Mouse (Mus musculus): Measurements from ENCODE around the gene Exoc3l4. TPM values are rescaled to one million over a fixed set of nuclear protein-coding genes. Genes with fewer than 3 reads are reported as not detected.

Gene Exoc3l4
- total RNA-seq, 1 experiment = 5.6 TPM

- H3K27ac ChIP-seq (ENCODE audit: insufficient read depth, low read depth, low read length, poor library complexity, severe bottlenecking) = peak within 1 kb of the TSS; percentile 82
- H3K36me3 ChIP-seq (ENCODE audit: control insufficient read depth, insufficient read depth, low read length, poor library complexity, severe bottlenecking) = no peaks in the 10 kb centered on the region
- peak within 1 kb of the TSS; percentile 97 for H3K9ac ChIP-seq (ENCODE audit: insufficient read depth, low read depth, low read length, poor library complexity, severe bottlenecking)
- H3K9me3 ChIP-seq (ENCODE audit: control insufficient read depth, insufficient read depth, low read depth, low read length) = no peaks in the 10 kb centered on the region
- peak; percentile 71 for DNase-seq (ENCODE audit: low read depth, low spot score)
- peak within 1 kb of the TSS; percentile 82 to 98 for H3K4me3 ChIP-seq (ENCODE audit: insufficient read depth in 1 of 2, low read depth in 1 of 2, low read length in 2 of 2, poor library complexity in 1 of 2, severe bottlenecking in 1 of 2)
- H3K4me1 ChIP-seq (ENCODE audit: control insufficient read depth in 2 of 2, insufficient read depth in 2 of 2, low read length in 2 of 2, poor library complexity in 1 of 2) = peaks cover 5 to 6% of the 10 kb centered on the region in 2 experiments
- TF ChIP-seq CHD2 (IDR thresholded peaks at IDR 0.05; ENCODE audit: low read depth, low read length) = no peak
- TF ChIP-seq HCFC1 (IDR thresholded peaks at IDR 0.05; ENCODE audit: borderline replicate concordance, insufficient read depth, low read length) = peak; percentile 76
- in situ Hi-C loops (cut with MboI; ENCODE audit: low sequenced_read_pairs in 2 of 2, unreplicated experiment in 2 of 2) = no loop called here
These were observed 39.3 kb upstream of the Exoc3l4 start, which contains the start of gene Cdc42bpb for GRCm38 (mm10) chr12:111377376-111377973. Cdc42bpb (minus strand) TSS chr12:111377718.

GRCm38 (mm10) chr12:111377986-111378490 is 38.8 kb upstream of the Exoc3l4 start:
- Histone ChIP-seq H3K27ac (ENCODE audit: insufficient read depth, low read depth, low read length, poor library complexity, severe bottlenecking) (peak overlapping the region; percentile 82), H3K4me3 (ENCODE audit: insufficient read depth in 1 of 2, low read depth in 1 of 2, low read length in 2 of 2, poor library complexity in 1 of 2, severe bottlenecking in 1 of 2) (peak overlapping the region; percentile 82 to 98), H3K9me3 (ENCODE audit: control insufficient read depth, insufficient read depth, low read depth, low read length) (no peaks in the 10 kb centered on the region), H3K9ac (ENCODE audit: insufficient read depth, low read depth, low read length, poor library complexity, severe bottlenecking) (peak overlapping the region; percentile 97), H3K36me3 (ENCODE audit: control insufficient read depth, insufficient read depth, low read length, poor library complexity, severe bottlenecking) (no peaks in the 10 kb centered on the region), H3K4me1 (ENCODE audit: control insufficient read depth in 2 of 2, insufficient read depth in 2 of 2, low read length in 2 of 2, poor library complexity in 1 of 2) (peaks cover 5 to 6% of the 10 kb centered on the region in 2 experiments)
- DNase-seq (ENCODE audit: low read depth, low spot score) = no peak
- in situ Hi-C loops (cut with MboI; ENCODE audit: low sequenced_read_pairs in 2 of 2, unreplicated experiment in 2 of 2) = no loop called here
- TF ChIP-seq MAFK (IDR thresholded peaks at IDR 0.05; ENCODE audit: insufficient read depth, low read depth, low read length) = no peak
- 0 out of 2 replicates have a peak, but pooled peaks have one; percentile 0 for TF ChIP-seq HCFC1 (IDR thresholded peaks at IDR 0.05; ENCODE audit: borderline replicate concordance, insufficient read depth, low read length)
- TF ChIP-seq CHD2 (IDR thresholded peaks at IDR 0.05; ENCODE audit: low read depth, low read length) = no peak
- TF ChIP-seq ZC3H11A (IDR thresholded peaks at IDR 0.05; ENCODE audit: borderline replicate concordance, low read depth, low read length) = no peak
- no peak for TF ChIP-seq ZNF384 (IDR thresholded peaks at IDR 0.05; ENCODE audit: low read depth, low read length)

- no peak overlapping the region; the same call in 1 of the 2 replicates for H3K9ac ChIP-seq (ENCODE audit: insufficient read depth, low read depth, low read length, poor library complexity, severe bottlenecking)
- in situ Hi-C loops (cut with MboI; ENCODE audit: low sequenced_read_pairs in 2 of 2, unreplicated experiment in 2 of 2) = no loop called here
- no peak for DNase-seq (ENCODE audit: low read depth, low spot score)
- H3K9me3 ChIP-seq (ENCODE audit: control insufficient read depth, insufficient read depth, low read depth, low read length) = no peaks in the 10 kb centered on the region
- no peak for TF ChIP-seq MAFK (IDR thresholded peaks at IDR 0.05; ENCODE audit: insufficient read depth, low read depth, low read length)
- TF ChIP-seq HCFC1 (IDR thresholded peaks at IDR 0.05; ENCODE audit: borderline replicate concordance, insufficient read depth, low read length) = no peak
- TF ChIP-seq ZC3H11A (IDR thresholded peaks at IDR 0.05; ENCODE audit: borderline replicate concordance, low read depth, low read length) = no peak
- TF ChIP-seq ZNF384 (IDR thresholded peaks at IDR 0.05; ENCODE audit: low read depth, low read length) = no peak
- TF ChIP-seq CHD2 (IDR thresholded peaks at IDR 0.05; ENCODE audit: low read depth, low read length) = no peak
- H3K4me1 ChIP-seq (ENCODE audit: control insufficient read depth in 2 of 2, insufficient read depth in 2 of 2, low read length in 2 of 2, poor library complexity in 1 of 2) = peaks cover 5 to 6% of the 10 kb centered on the region in 2 experiments
- H3K27ac ChIP-seq (ENCODE audit: insufficient read depth, low read depth, low read length, poor library complexity, severe bottlenecking) = no peak overlapping the region
- H3K36me3 ChIP-seq (ENCODE audit: control insufficient read depth, insufficient read depth, low read length, poor library complexity, severe bottlenecking) = no peaks in the 10 kb centered on the region
- H3K4me3 ChIP-seq (ENCODE audit: insufficient read depth in 1 of 2, low read depth in 1 of 2, low read length in 2 of 2, poor library complexity in 1 of 2, severe bottlenecking in 1 of 2) = peak overlapping the region in 1 of 2 experiments; percentile 98; a peak in 2 of 4 replicates
These were observed 38.0 kb upstream of the Exoc3l4 start for GRCm38 (mm10) chr12:111378812-111379211.

- TF ChIP-seq CHD2 (IDR thresholded peaks at IDR 0.05; ENCODE audit: low read depth, low read length) = no peak
- no peak for TF ChIP-seq HCFC1 (IDR thresholded peaks at IDR 0.05; ENCODE audit: borderline replicate concordance, insufficient read depth, low read length)
- no peak for TF ChIP-seq ZC3H11A (IDR thresholded peaks at IDR 0.05; ENCODE audit: borderline replicate concordance, low read depth, low read length)
- no peak for TF ChIP-seq ZNF384 (IDR thresholded peaks at IDR 0.05; ENCODE audit: low read depth, low read length)
- no peak for TF ChIP-seq MAFK (IDR thresholded peaks at IDR 0.05; ENCODE audit: insufficient read depth, low read depth, low read length)
These were observed 30.8 kb upstream of the Exoc3l4 start for GRCm38 (mm10) chr12:111385883-111386641.

More at GRCm38 (mm10) chr12:111385883-111386641, 30.8 kb upstream of the Exoc3l4 start:
- Histone ChIP-seq H3K4me3 (ENCODE audit: insufficient read depth in 1 of 2, low read depth in 1 of 2, low read length in 2 of 2, poor library complexity in 1 of 2, severe bottlenecking in 1 of 2) (no peak overlapping the region), H3K4me1 (ENCODE audit: control insufficient read depth in 2 of 2, insufficient read depth in 2 of 2, low read length in 2 of 2, poor library complexity in 1 of 2) (no peaks in the 10 kb centered on the region), H3K27ac (ENCODE audit: insufficient read depth, low read depth, low read length, poor library complexity, severe bottlenecking) (no peak overlapping the region), H3K36me3 (ENCODE audit: control insufficient read depth, insufficient read depth, low read length, poor library complexity, severe bottlenecking) (no peaks in the 10 kb centered on the region), H3K9ac (ENCODE audit: insufficient read depth, low read depth, low read length, poor library complexity, severe bottlenecking) (no peak overlapping the region), H3K9me3 (ENCODE audit: control insufficient read depth, insufficient read depth, low read depth, low read length) (no peaks in the 10 kb centered on the region)
- DNase-seq (ENCODE audit: low read depth, low spot score) = no peak
- in situ Hi-C loops (cut with MboI; ENCODE audit: low sequenced_read_pairs in 2 of 2, unreplicated experiment in 2 of 2) = no loop called here

All from ES-E14 (cell line).